Mouse (Mus musculus): Measurements from ENCODE around the gene Dnah17.

DNA sequence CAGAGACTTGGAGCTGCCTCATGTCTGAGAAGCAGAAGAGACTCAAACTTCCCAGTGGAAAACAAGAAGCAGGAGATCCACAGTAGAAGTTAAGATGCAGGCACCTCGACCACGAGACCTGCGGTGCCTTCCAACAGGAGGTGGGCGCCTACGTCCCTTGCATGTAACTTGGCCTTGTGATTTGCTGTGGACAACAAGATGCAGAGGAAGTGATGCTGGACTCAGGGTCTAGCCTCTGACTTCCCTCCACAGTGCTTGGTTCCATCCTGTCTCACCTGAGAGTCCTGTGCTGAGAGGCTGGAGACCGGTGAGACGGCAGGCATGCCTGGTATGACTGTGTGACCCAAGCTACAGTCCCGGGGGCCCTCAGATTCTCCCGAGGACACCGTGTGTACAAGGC is 16.0 kb upstream of the Dnah17 start:
- TF ChIP-seq POLR2A (IDR thresholded peaks at IDR 0.05; ENCODE audit: insufficient read length, low read depth) (no peak), TCF12 (IDR thresholded peaks at IDR 0.05; ENCODE audit: insufficient read depth, poor library complexity, severe bottlenecking) (no peak)
